Mouse (Mus musculus): ENCODE results near the gene Scd4.
"Not testable (repeated sequence)": the region's sequence is repeated elsewhere in the genome, so short reads cannot be mapped to it uniquely, and the experiment has no call there.

The Scd4 gene

GRCm38 (mm10) chr19:44314871-44315414, 17.9 kb upstream of the Scd4 start:
- in situ Hi-C loops (cut with MboI; ENCODE audit: low sequenced_read_pairs), result no loop called here

- in situ Hi-C loops (cut with MboI; ENCODE audit: low sequenced_read_pairs), result no loop called here
These were observed 16.1 kb upstream of the Scd4 start for GRCm38 (mm10) chr19:44316752-44317315.

DNA sequence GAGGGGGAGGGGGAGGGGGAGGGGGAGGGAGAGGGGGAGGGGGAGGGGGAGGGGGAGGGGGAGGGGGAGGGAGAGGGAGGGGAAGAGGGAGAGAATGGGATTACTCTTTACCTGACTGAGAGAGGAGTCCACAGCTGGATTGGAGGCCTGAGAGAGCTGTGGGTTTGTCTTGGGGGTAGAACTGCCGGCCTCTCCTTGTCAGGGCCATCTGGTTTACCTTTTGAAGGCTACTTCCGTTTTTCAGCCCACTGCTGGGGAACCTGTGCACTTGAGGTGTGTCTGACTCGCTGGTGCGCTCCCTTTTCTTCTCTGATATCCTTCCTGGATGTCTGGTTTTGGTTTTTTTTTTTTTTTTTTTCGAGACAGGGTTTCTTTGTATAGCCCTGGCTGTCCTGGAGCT, 15.5 kb upstream of the Scd4 start:
- in situ Hi-C loops (cut with MboI; ENCODE audit: low sequenced_read_pairs), result no loop called here

- in situ Hi-C loops (cut with MboI; ENCODE audit: low sequenced_read_pairs), result no loop called here
These were observed 14.3 kb upstream of the Scd4 start for GRCm38 (mm10) chr19:44318545-44318944.

DNA sequence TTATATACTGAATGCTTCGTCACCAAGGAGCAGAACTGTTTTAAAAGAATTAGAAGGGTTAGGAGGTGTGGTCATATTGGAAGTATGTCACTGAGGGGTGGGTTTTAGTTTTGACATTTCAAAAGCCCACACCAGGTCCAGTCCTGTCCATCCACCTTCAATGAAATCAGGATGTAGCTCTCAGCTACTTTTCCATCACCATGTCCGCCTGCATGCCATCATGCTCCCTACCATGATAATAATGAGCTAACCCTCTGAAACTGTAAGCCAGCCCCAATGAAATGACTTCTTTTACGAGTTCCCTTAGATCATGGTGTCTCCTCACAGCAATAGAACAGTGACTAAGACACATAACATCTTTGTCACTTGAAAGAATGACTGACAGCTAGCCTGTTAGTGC, 12.6 kb upstream of the Scd4 start:
- in situ Hi-C loops (cut with MboI; ENCODE audit: low sequenced_read_pairs), result no loop called here

GRCm38 (mm10) chr19:44321201-44321600, 11.7 kb upstream of the Scd4 start:
- in situ Hi-C loops (cut with MboI; ENCODE audit: low sequenced_read_pairs), result no loop called here

GRCm38 (mm10) chr19:44321631-44322030, 11.3 kb upstream of the Scd4 start:
- in situ Hi-C loops (cut with MboI; ENCODE audit: low sequenced_read_pairs), result no loop called here

DNA sequence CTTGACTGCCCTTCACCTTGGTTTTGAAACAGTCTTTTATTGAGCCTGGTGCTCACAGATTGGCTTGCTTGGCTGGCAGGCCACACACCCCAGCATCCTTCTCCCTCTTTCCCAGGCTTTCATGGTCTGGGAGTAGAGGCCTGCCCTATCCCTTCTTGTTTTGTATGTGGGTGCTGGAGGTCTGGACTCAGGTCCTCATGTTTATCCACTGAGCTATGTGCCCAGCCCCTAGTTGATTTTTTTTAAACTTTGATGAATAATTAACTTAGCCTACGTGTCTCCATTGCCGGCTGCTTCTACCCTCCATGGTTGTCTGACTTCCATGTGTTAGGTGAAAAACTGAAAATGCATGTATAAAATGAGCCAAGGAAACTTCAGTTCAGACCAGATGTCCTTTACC, 3.3 kb upstream of the Scd4 start:
- in situ Hi-C loops (cut with MboI; ENCODE audit: low sequenced_read_pairs), result no loop called here

GRCm38 (mm10) chr19:44331128-44331527, 1.8 kb upstream of the Scd4 start:
- in situ Hi-C loops (cut with MboI; ENCODE audit: low sequenced_read_pairs), result not testable (repeated sequence)

DNA sequence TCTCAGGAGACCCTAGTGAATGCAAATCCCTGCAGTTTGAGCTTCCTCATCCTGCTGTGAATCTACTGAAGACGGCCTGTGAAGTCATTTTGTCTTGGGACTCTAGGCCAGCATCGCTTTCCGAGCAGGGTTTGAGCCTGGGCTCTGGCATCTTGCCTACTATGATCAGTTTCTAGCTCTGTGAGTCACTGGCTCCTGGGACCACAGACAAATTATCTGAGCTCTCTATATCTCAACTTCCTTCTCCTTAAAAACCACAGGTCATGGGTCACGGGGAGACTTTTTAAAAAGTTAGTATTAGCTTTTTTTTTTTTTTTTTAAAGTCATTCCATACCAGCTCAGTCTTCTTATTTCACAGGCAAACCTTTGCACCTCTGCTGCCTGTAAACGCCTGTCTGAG, 981 bp upstream of the Scd4 start:
- in situ Hi-C loops (cut with MboI; ENCODE audit: low sequenced_read_pairs), result no loop called here

DNA sequence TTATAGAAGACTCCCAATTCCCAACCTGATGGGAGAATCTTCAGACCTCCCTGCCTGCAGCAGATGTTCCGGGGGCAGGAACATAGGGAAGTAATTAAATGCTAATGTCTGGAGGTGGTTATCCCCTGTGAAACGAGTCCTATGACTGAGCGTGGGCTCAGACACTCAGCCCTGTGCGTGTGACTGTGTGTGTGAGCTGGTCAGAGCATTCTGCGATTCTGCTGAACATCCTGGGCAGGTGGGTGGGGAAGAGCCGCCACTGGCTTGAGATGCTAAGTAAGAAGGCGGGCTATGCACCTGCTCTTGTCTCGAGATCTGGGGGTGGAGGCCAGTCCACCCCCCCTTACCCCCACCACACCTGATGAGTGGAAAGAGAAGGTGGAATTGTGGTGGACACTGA, 566 bp upstream of the Scd4 start:
- in situ Hi-C loops (cut with MboI; ENCODE audit: low sequenced_read_pairs), result no loop called here

- in situ Hi-C loops (cut with MboI; ENCODE audit: low sequenced_read_pairs), result no loop called here
These were observed 1.1 kb downstream of the Scd4 start for GRCm38 (mm10) chr19:44333991-44334390.

DNA sequence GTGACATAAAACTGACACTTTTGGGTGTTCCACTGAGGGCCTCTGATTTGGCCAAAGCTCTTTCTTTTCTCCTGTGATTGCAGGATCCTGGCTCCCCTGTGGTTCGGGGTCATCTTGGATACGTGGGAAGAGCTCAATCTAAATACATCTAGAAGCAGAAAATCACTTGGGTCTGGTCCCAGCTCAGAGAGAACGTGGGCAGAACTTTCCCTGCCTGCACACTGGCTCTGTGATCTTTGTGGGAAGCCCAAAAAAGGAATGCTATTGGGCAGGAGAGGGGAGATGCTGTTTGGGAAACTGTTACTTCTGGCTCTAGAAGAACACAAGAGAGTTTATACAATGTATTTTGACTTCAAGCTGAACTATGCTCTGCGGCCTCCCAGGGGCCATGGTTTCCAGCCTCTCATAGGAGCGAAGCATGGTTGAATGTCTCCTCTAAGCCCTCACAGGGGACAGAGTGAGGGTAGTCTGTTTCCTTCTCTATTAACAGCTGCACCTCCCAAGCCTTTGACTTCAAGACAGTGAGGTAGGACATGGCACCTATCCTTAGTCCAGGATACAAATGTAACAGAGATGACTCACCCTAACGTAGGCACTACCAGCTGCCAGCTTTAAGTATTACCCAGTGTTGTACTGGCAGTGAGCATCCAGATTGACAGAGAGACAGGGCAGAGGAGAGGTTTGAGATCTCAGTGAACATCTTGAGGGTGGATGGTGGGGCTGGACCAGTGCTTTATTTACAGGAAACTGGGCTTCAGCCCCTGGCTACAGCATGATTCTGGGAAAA, 3.2 kb downstream of the Scd4 start:
- in situ Hi-C loops (cut with MboI; ENCODE audit: low sequenced_read_pairs), result no loop called here

- in situ Hi-C loops (cut with MboI; ENCODE audit: low sequenced_read_pairs), result no loop called here
These were observed 16.8 kb downstream of the Scd4 start for GRCm38 (mm10) chr19:44349689-44350088.

GRCm38 (mm10) chr19:44351756-44352155, 18.9 kb downstream of the Scd4 start:
- in situ Hi-C loops (cut with MboI; ENCODE audit: low sequenced_read_pairs), result no loop called here

DNA sequence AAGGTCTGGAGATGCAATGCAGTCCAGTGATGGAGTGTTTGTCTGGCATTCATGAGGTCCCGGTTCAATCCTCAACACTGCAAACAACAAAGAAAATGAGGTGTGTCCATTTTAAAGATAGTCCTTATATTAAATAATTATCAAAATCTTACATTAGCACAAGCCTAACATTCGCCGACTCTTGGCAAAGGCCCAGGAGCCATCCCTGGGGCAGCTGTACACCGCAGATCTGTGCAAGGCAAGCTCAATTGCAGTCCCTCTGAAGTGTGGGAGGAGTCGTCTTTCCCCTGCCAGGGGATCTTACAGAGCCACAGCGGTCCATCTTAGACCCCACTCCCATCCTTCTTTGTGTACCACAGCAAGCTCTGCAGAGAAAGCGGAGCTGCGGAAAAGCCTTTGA, 25.8 kb downstream of the Scd4 start:
- in situ Hi-C loops (cut with MboI; ENCODE audit: low sequenced_read_pairs), result no loop called here

GRCm38 (mm10) chr19:44363529-44363928, 30.6 kb downstream of the Scd4 start:
- in situ Hi-C loops (cut with MboI; ENCODE audit: low sequenced_read_pairs), result no loop called here

GRCm38 (mm10) chr19:44364029-44364428, 31.1 kb downstream of the Scd4 start:
- in situ Hi-C loops (cut with MboI; ENCODE audit: low sequenced_read_pairs), result no loop called here

DNA sequence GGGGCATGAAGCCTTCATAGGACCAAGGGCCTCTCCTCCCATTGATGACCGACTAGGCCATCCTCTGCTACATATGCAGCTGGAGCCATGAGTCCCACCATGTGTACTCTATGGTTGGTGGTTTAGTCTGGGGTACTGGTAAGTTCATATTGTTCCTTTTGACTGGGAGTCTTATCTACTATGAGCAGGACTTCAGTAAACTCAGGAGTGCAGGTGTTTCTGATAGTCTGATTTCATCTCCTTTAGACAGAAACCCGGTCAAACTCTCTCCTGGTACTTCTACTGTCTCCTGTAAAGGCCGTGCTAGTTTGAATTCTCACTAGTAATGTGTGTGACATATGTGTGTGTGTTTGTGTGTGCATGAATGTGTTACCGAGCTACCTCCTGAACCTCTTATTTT, 32.8 kb downstream of the Scd4 start:
- in situ Hi-C loops (cut with MboI; ENCODE audit: low sequenced_read_pairs), result no loop called here

- in situ Hi-C loops (cut with MboI; ENCODE audit: low sequenced_read_pairs), result not testable (repeated sequence)
These were observed 34.2 kb downstream of the Scd4 start for GRCm38 (mm10) chr19:44367076-44367475.

GRCm38 (mm10) chr19:44369371-44369770, 36.5 kb downstream of the Scd4 start:
- in situ Hi-C loops (cut with MboI; ENCODE audit: low sequenced_read_pairs), result no loop called here

GRCm38 (mm10) chr19:44370231-44370630, 37.3 kb downstream of the Scd4 start:
- in situ Hi-C loops (cut with MboI; ENCODE audit: low sequenced_read_pairs), result loop anchor here (5.0 kb wide), 1 partner anchor 47 kb away; no protein-coding TSS in a partner anchor

All from CH12F3 (cell line).